Comparison of ENCODE assay signal across 15 mouse cellular contexts in genomic region chr3:89880036-89880851, GRCm38 (mm10). TPM values are rescaled to one million over a fixed set of nuclear protein-coding genes. Genes with fewer than 3 reads are reported as not detected.
A peak's percentile ranks its signal among the peaks of the same experiment; 100 is the strongest.
DNase-seq lines count a peak whose midpoint lies in the region; ATAC-seq lines count a peak whose summit lies in the region.
"Had no signal": no experiment of that assay in that cellular context is flagged by ENCODE, and none has a peak within 500 bp of the region (broad histone marks: within the 10 kb centered on the region; RNA-seq: fewer than 3 reads in every experiment).

No protein-coding gene starts in this region.

- H3K27ac ChIP-seq in liver, embryonic 15.5 days (replicated peaks) = peak overlapping the region; percentile 90
- H3K27ac ChIP-seq in forebrain, embryonic 15.5 days (replicated peaks) = no peak overlapping the region
- H3K27ac ChIP-seq: embryonic facial prominence, embryonic 10.5 days; kidney, postnatal 0 days; midbrain, embryonic 10.5 days had no signal

- H3K4me2 ChIP-seq in liver, embryonic 15.5 days = peak overlapping the region; percentile 23
- no peak overlapping the region for H3K4me2 ChIP-seq in forebrain, embryonic 15.5 days (replicated peaks)

- WGBS in liver, embryonic 15.5 days (ENCODE audit: insufficient replicate concordance) = 44% methylated on average over 5 of the region's 5 CpGs
- 83% methylated on average over 5 of the region's 5 CpGs for WGBS in forebrain, embryonic 15.5 days

- H3K9me3 ChIP-seq in liver, embryonic 15.5 days (replicated peaks) = no peaks in the 10 kb centered on the region
- no peaks in the 10 kb centered on the region for H3K9me3 ChIP-seq in forebrain, embryonic 15.5 days
- H3K9me3 ChIP-seq: embryonic facial prominence, embryonic 10.5 days; midbrain, embryonic 10.5 days had no signal

- ATAC-seq in liver, embryonic 15.5 days (ENCODE audit: insufficient read depth) = peak; percentile 92
- ATAC-seq in forebrain, embryonic 15.5 days (replicated peaks) = no peak
- ATAC-seq: lung, postnatal 0 days had no signal

- H3K4me1 ChIP-seq in liver, embryonic 15.5 days (replicated peaks) = peaks cover 59% of the 10 kb centered on the region
- no peaks in the 10 kb centered on the region for H3K4me1 ChIP-seq in forebrain, embryonic 15.5 days
- H3K4me1 ChIP-seq: embryonic facial prominence, embryonic 10.5 days had no signal

- H3K4me3 ChIP-seq in liver, embryonic 15.5 days (replicated peaks) = no peak overlapping the region
- no peak overlapping the region for H3K4me3 ChIP-seq in forebrain, embryonic 15.5 days
- H3K4me3 ChIP-seq: embryonic facial prominence, embryonic 10.5 days; midbrain, embryonic 10.5 days; myocyte had no signal

- no peaks in the 10 kb centered on the region for H3K27me3 ChIP-seq in liver, embryonic 15.5 days
- H3K27me3 ChIP-seq in forebrain, embryonic 15.5 days = no peaks in the 10 kb centered on the region

- DNase-seq in adrenal gland, postnatal 14 days = peak; percentile 37
- no peak for DNase-seq in adrenal gland, adult (ENCODE audit: inconsistent age in 2 of 2, low spot score in 1 of 2)
- peak; percentile 58 for DNase-seq in CD4-positive helper T cell, adult 2 months (ENCODE audit: low read depth, low spot score)
- DNase-seq in c-Kit-negative CD71-positive TER-119-positive erythroid progenitor cells, embryonic 14.5 days (ENCODE audit: low read depth, low spot score) = peak; percentile 67
- DNase-seq in kidney, postnatal 10 days = no peak
- DNase-seq in urinary bladder, postnatal 25 days (ENCODE audit: low spot score) = no peak
- DNase-seq: cerebellum, adult 9-11 months; right cerebral cortex, postnatal 4 days had no signal

- H3K36me3 ChIP-seq in liver, embryonic 15.5 days (replicated peaks) = peaks cover 17% of the 10 kb centered on the region; the same call in 1 of the 2 replicates
- H3K36me3 ChIP-seq in forebrain, embryonic 15.5 days = no peaks in the 10 kb centered on the region
- H3K36me3 ChIP-seq: embryonic facial prominence, embryonic 10.5 days; midbrain, embryonic 10.5 days had no signal

- H3K9ac ChIP-seq in liver, embryonic 15.5 days = no peak overlapping the region
- no peak overlapping the region for H3K9ac ChIP-seq in forebrain, embryonic 15.5 days (replicated peaks)

RNA-seq across cellular contexts. Expression of gene Il6ra, which starts 32.8 kb away (rescaled TPM):
- total RNA-seq in adrenal gland, postnatal 14 days (2021) = 11.3 and 11.5 TPM in 2 replicates
- polyA plus RNA-seq in liver, embryonic 15.5 days (2015; fragmentation: Nextera tagmentation; extraction: Ambion mirVana) = 5.3 and 6.3 TPM in 2 replicates
- polyA plus RNA-seq in forebrain, embryonic 15.5 days (2015; fragmentation: Nextera tagmentation; extraction: Ambion mirVana) = 0.73 and 0.82 TPM in 2 replicates

RNA-seq across cellular contexts. Expression of gene She, which starts 49.1 kb away (rescaled TPM):
- total RNA-seq in adrenal gland, postnatal 14 days (2021) = 11.7 and 14.1 TPM in 2 replicates
- 0.93 and 1.2 TPM in 2 replicates for polyA plus RNA-seq in liver, embryonic 15.5 days (2015; fragmentation: Nextera tagmentation; extraction: Ambion mirVana)
- polyA plus RNA-seq in forebrain, embryonic 15.5 days (2015; fragmentation: Nextera tagmentation; extraction: Ambion mirVana) = 1.1 and 1.3 TPM in 2 replicates
- polyA plus RNA-seq: myocyte had no signal

Comparison
In these comparisons a context has a peak if more than half of its experiments do, and no peak if none do; other contexts are left out.
1. DNase-seq: peak in adrenal gland, postnatal 14 days (single experiment), CD4-positive helper T cell, adult 2 months (single experiment) and c-Kit-negative CD71-positive TER-119-positive erythroid progenitor cells, embryonic 14.5 days (single experiment); none in adrenal gland, adult (0 of 2), kidney, postnatal 10 days (single experiment) and urinary bladder, postnatal 25 days (single experiment).